Mouse (Mus musculus) spleen, adult 2 months (tissue): ENCODE data around the gene Pars2. TPM values are rescaled to one million over a fixed set of nuclear protein-coding genes. Genes with fewer than 3 reads are reported as not detected.
A peak's percentile ranks its signal among the peaks of the same experiment; 100 is the strongest.

Experiments
- DNase-seq, 2 experiments: peaks; one replicate each; pipeline versions ENCODE4 v3.0.0 to v3.0.0-alpha.2; 2012 to 2021; ENCODE audit warnings: low spot score in 2 of 2, low read depth in 1 of 2
- H3K27ac ChIP-seq: fragments of 200-500 bp; 2 replicates; pipeline ENCODE4 v1.5.1; 2012; ENCODE audit warnings: low read length, inconsistent platforms; ENCODE audit not compliant: insufficient read depth
- H3K27me3 ChIP-seq: fragments of 200-500 bp; 2 replicates; pipeline ENCODE4 v1.6.1; 2012; ENCODE audit warnings: mild to moderate bottlenecking, moderate library complexity, low read length, inconsistent platforms; ENCODE audit not compliant: control insufficient read depth, insufficient read depth
- H3K36me3 ChIP-seq: fragments of 200-500 bp; 2 replicates; pipeline ENCODE4 v1.6.1; 2012; ENCODE audit warnings: mild to moderate bottlenecking, low read length, inconsistent platforms; ENCODE audit not compliant: control insufficient read depth, insufficient read depth
- H3K4me1 ChIP-seq: fragments of 200-500 bp; 2 replicates; pipeline ENCODE4 v1.6.1; 2011; ENCODE audit warnings: inconsistent platforms; ENCODE audit not compliant: control insufficient read depth, insufficient read depth, insufficient read length
- H3K4me3 ChIP-seq: fragments of 200-500 bp; 2 replicates; pipeline ENCODE4 v1.5.1; 2011; ENCODE audit warnings: mild to moderate bottlenecking, inconsistent platforms; ENCODE audit not compliant: insufficient read depth, insufficient read length; ENCODE audit errors: extremely low read depth
- CTCF ChIP-seq: fragments of 200-500 bp; IDR thresholded peaks from 2 replicates; pipeline ENCODE4 v1.5.1; 2011; ENCODE audit warnings: mild to moderate bottlenecking, inconsistent platforms; ENCODE audit not compliant: insufficient read depth, insufficient read length, insufficient replicate concordance; ENCODE audit errors: extremely low read depth
- POLR2A ChIP-seq: fragments of 200-500 bp; IDR thresholded peaks from 2 replicates; pipeline ENCODE4 v1.6.1; 2011; ENCODE audit warnings: low read depth, low read length, inconsistent platforms
- WGBS: fragments of 180-500 bp; shearing (Covaris S2); methylation state at CpG from one replicate; pipeline ENCODE4 v1.1.7; 2018; 5-methylcytosine and 5-hydroxymethylcytosine counted together
- polyA plus RNA-seq: library from polyadenylated mRNA; depleted of rRNA; stranded (reverse); fragments of >200 nt; gene quantifications from 2 replicates; pipeline ENCODE4 v1.2.3, GENCODE M21; 2012

Gene Pars2
- polyA plus RNA-seq, 1 experiment: 7.6 TPM

DNA sequence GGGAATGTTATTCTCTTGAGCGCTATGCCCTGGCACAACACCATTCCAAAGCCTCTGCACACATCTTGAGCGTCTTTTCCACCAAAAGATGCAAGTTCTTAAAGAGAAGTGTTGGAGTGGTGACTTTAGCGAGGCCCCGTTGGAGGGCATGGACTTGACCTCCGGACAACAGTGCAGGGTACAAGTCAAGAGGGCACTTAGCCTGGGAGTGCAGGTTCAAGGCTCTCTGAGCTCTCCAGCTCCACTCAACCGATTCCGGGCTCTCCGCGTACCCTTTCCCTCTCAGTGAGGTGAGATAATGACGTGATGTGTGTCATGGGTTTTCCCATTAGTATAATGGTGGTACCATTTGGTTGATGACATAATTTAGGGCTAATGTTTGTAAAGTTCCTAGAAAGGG, 26.6 kb upstream of the Pars2 start:
- Histone ChIP-seq H3K4me1 (no peaks in the 10 kb centered on the region; the same call in 1 of the 2 replicates), H3K4me3 (no peak overlapping the region), H3K27me3 (0 out of 2 replicates have a peak, but pooled peaks cover 3% of the 10 kb centered on the region), H3K27ac (no peak overlapping the region), H3K36me3 (no peaks in the 10 kb centered on the region)
- TF ChIP-seq POLR2A (no peak), CTCF (no peak)
- no peak for DNase-seq
- 88% methylated on average over 10 of the region's 10 CpGs for WGBS

- TF ChIP-seq CTCF: no peak
- Histone ChIP-seq H3K4me1 (no peaks in the 10 kb centered on the region; the same call in 1 of the 2 replicates), H3K36me3 (no peaks in the 10 kb centered on the region), H3K4me3 (no peak overlapping the region), H3K27me3 (no peaks in the 10 kb centered on the region), H3K27ac (no peak overlapping the region)
- DNase-seq: no peak
- WGBS: 79% methylated on average over 5 of the region's 5 CpGs
Measured at GRCm38 (mm10) chr4:106627809-106628208, 23.1 kb upstream of the Pars2 start.

GRCm38 (mm10) chr4:106628650-106629360, 22.1 kb upstream of the Pars2 start:
- no peaks in the 10 kb centered on the region for H3K36me3 ChIP-seq
- no peak for TF ChIP-seq CTCF
- TF ChIP-seq POLR2A: no peak
- no peak overlapping the region for H3K27ac ChIP-seq
- H3K27me3 ChIP-seq: no peaks in the 10 kb centered on the region
- DNase-seq: no peak
- no peak overlapping the region for H3K4me3 ChIP-seq
- 52% methylated on average over 9 of the region's 9 CpGs for WGBS
- H3K4me1 ChIP-seq: no peaks in the 10 kb centered on the region

GRCm38 (mm10) chr4:106629374-106629773, 21.5 kb upstream of the Pars2 start:
- no peak for DNase-seq
- TF ChIP-seq POLR2A: no peak
- TF ChIP-seq CTCF: no peak
- Histone ChIP-seq H3K27me3 (no peaks in the 10 kb centered on the region), H3K4me1 (no peaks in the 10 kb centered on the region), H3K36me3 (no peaks in the 10 kb centered on the region), H3K4me3 (no peak overlapping the region), H3K27ac (no peak overlapping the region)
- WGBS: 73% methylated on average over 5 of the region's 5 CpGs

DNA sequence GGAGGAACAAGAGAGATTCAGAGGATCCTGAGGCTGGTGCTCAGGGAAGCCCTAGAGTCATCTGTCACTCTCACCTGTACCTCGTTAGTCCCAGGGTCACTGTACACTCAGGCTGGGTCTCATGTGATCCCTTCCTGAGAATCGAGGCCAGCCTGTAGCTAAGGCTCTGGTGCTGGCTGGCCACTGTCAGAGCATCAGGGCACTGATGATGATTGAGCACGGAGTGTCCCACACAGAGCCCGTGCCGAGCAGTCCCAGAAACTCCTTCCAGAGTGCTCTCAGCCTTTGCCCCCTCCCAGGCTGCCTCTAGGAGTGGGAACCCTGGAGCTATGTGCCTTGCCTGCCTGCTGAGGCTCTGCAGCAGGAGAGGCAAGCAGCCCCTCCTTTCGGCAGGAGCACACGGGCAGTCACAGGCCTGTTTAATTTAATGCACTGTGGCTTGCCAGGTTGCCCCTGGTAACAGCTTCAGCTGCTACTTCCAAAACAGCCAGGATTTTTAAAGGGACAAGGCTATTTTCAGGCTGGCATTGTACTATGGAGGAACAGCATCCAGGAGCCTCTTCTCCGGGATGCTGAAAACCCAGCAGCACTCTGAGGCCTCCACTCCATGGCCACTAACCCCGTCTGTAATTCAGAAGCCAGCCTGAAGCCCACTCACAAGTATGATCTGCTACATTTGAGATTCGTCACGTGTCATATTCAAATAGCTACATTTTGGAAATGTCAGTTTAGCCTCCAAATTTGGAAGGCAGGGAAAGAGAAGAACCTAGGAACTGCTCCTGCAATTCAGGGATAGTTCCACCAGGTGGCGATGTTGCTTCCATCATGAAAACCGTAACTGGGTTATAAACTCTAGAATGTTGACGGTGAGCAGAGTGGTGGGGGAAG, 20.3 kb upstream of the Pars2 start:
- peak; percentile 23 to 34 for DNase-seq
- Histone ChIP-seq H3K36me3 (no peaks in the 10 kb centered on the region), H3K27me3 (no peaks in the 10 kb centered on the region), H3K4me1 (no peaks in the 10 kb centered on the region), H3K27ac (no peak overlapping the region), H3K4me3 (no peak overlapping the region)
- TF ChIP-seq POLR2A (no peak), CTCF (peak; percentile 54; the same call in 1 of the 2 replicates)
- WGBS: 38% methylated on average over 14 of the region's 14 CpGs

- no peak for TF ChIP-seq CTCF
- no peak for TF ChIP-seq POLR2A
- Histone ChIP-seq H3K4me3 (no peak overlapping the region), H3K27me3 (no peaks in the 10 kb centered on the region), H3K36me3 (no peaks in the 10 kb centered on the region), H3K4me1 (no peaks in the 10 kb centered on the region), H3K27ac (no peak overlapping the region)
- DNase-seq: no peak
- WGBS: 40% methylated on average over 1 of the region's 3 CpGs
Measured at GRCm38 (mm10) chr4:106632313-106632712, 18.6 kb upstream of the Pars2 start.
